Mouse (Mus musculus) left cerebral cortex, adult 8-10 months (tissue): ENCODE data around the gene Dao. TPM values are rescaled to one million over a fixed set of nuclear protein-coding genes. Genes with fewer than 3 reads are reported as not detected.

Source experiments
- DNase-seq, 2 experiments: peaks; one replicate each; pipeline ENCODE4 v3.0.0; 2022; ENCODE audit warnings: low spot score in 2 of 2
- total RNA-seq, 4 experiments: library from RNA; stranded (reverse); gene quantifications; 2 replicates each; pipeline ENCODE4 v1.2.4; 2022

Gene Dao
- total RNA-seq, 4 experiments from 2014 or later = 0.30 TPM; not detected in 3

- DNase-seq = no peak
These were observed 64.5 kb downstream of the Dao start for GRCm38 (mm10) chr5:114067982-114068381.

GRCm38 (mm10) chr5:114070858-114071257 is 67.4 kb downstream of the Dao start:
- DNase-seq = no peak

DNA sequence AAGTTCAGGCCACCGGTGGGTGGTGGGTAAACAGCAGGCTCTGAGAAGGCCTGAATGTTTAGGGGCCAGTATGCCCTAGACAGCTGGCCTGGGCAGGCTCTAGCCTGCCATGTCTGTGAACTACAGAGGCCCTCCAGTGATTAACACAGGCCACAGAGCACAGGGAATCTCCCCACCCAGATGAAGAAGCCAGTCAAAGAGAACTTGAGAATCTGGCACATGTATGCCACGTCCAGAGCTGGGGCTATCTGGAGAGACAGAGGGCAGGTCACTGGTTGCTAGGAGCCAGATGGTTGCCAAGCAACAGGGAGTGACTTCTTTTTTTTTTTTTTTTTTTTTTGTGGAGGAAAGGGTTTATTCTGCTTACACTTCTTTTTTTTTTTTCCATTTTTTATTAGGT is 68.8 kb downstream of the Dao start:
- no peak for DNase-seq

Other genes with a start within 250 kb of the Dao start
- gene Sart3, start 231.2 kb upstream of the Dao start, total RNA-seq = 10 to 100 TPM; 38.2 to 43.8 (median 41.5) TPM
- gene Iscu, start 231.0 kb upstream of the Dao start, total RNA-seq = 100 to 1,000 TPM; 124 to 132 (median 128) TPM
- 10 to 100 TPM; 21.4 to 31.5 (median 25.0) TPM for gene Tmem119, start 203.2 kb upstream of the Dao start, total RNA-seq
- gene Selplg, start 171.1 kb upstream of the Dao start, total RNA-seq = 10 to 100 TPM; 26.2 to 60.3 (median 40.2) TPM
- 10 to 100 TPM; 76.3 to 95.4 (median 86.2) TPM for gene Coro1c, start 94.9 kb upstream of the Dao start, total RNA-seq
- gene Ssh1, start 9.8 kb upstream of the Dao start, total RNA-seq = 10 to 100 TPM; 25.6 to 29.5 (median 27.1) TPM
- gene Usp30, start 61.8 kb downstream of the Dao start, total RNA-seq = 10 to 100 TPM; 36.5 to 43.3 (median 42.3) TPM
- 100 to 1,000 TPM; 160 to 171 (median 163) TPM for gene Svop, start 87.9 kb downstream of the Dao start, total RNA-seq
- 1 to 10 TPM; 4.7 to 9.3 (median 5.9) TPM for gene Alkbh2, start 124.5 kb downstream of the Dao start, total RNA-seq
- 1 to 10 TPM; 2.1 to 3.7 (median 3.2) TPM for gene Ung, start 126.7 kb downstream of the Dao start, total RNA-seq
- 1 to 10 TPM; 5.5 to 7.8 (median 6.4) TPM for gene Acacb, start 142.8 kb downstream of the Dao start, total RNA-seq